Mouse (Mus musculus) olfactory bulb, adult 2 months (tissue): Measurements from ENCODE around the gene Mpnd.

Experiments used
- CTCF ChIP-seq: fragments of 200-500 bp; IDR thresholded peaks from 2 replicates; pipeline ENCODE4 v1.5.1; 2012; ENCODE audit warnings: low read depth, mild to moderate bottlenecking, low read length, moderate library complexity; ENCODE audit not compliant: insufficient read depth
- POLR2A ChIP-seq: fragments of 200-500 bp; IDR thresholded peaks from 2 replicates; pipeline ENCODE4 v1.6.1; 2012; ENCODE audit warnings: mild to moderate bottlenecking, low read depth, low read length, moderate library complexity; ENCODE audit not compliant: insufficient read depth

GRCm38 (mm10) chr17:56038583-56039261 lies 33.2 kb downstream of the Mpnd start:
- TF ChIP-seq CTCF (no peak), POLR2A (no peak)
